Mouse (Mus musculus) naive thymus-derived CD4-positive, alpha-beta T cell, adult 2 months (primary cell): Measurements from ENCODE around the gene Tmprss2.
A peak's percentile ranks its signal among the peaks of the same experiment; 100 is the strongest.
"Not testable (repeated sequence)": the region's sequence is repeated elsewhere in the genome, so short reads cannot be mapped to it uniquely, and the experiment has no call there.

Source experiments
- DNase-seq: peaks from one replicate; pipeline ENCODE4 v3.0.0-alpha.2; 2011; ENCODE audit warnings: low read depth

Tmprss2 gene

GRCm38 (mm10) chr16:97591512-97591911 lies 19.5 kb downstream of the Tmprss2 start:
- no peak for DNase-seq

GRCm38 (mm10) chr16:97582876-97583275 lies 28.1 kb downstream of the Tmprss2 start:
- not testable (repeated sequence) for DNase-seq

GRCm38 (mm10) chr16:97569426-97569825 lies 41.6 kb downstream of the Tmprss2 start:
- DNase-seq, result no peak

GRCm38 (mm10) chr16:97568662-97569061 lies 42.3 kb downstream of the Tmprss2 start:
- DNase-seq, result no peak

GRCm38 (mm10) chr16:97544340-97544739 lies 66.7 kb downstream of the Tmprss2 start:
- DNase-seq, result no peak

- peak; percentile 19 for DNase-seq
These were observed 74.1 kb downstream of the Tmprss2 start for GRCm38 (mm10) chr16:97536859-97537258.

GRCm38 (mm10) chr16:97535808-97536413 lies 75.1 kb downstream of the Tmprss2 start:
- DNase-seq, result peak; percentile 74

GRCm38 (mm10) chr16:97534876-97535461 lies 76.0 kb downstream of the Tmprss2 start:
- peak; percentile 67 for DNase-seq

- DNase-seq, result no peak
These were observed 76.5 kb downstream of the Tmprss2 start for GRCm38 (mm10) chr16:97534448-97534847.

GRCm38 (mm10) chr16:97533751-97534150 lies 77.2 kb downstream of the Tmprss2 start:
- no peak for DNase-seq

- DNase-seq, result no peak
These were observed 77.9 kb downstream of the Tmprss2 start for GRCm38 (mm10) chr16:97533126-97533525.

- no peak for DNase-seq
These were observed 81.8 kb downstream of the Tmprss2 start for GRCm38 (mm10) chr16:97529241-97529640.

- peak; percentile 76 for DNase-seq
These were observed 88.0 kb downstream of the Tmprss2 start for GRCm38 (mm10) chr16:97523024-97523423.

- DNase-seq, result no peak
These were observed 89.0 kb downstream of the Tmprss2 start for GRCm38 (mm10) chr16:97521983-97522382.

- DNase-seq, result no peak
These were observed 94.7 kb downstream of the Tmprss2 start for GRCm38 (mm10) chr16:97516341-97516740.
